Mouse (Mus musculus) CH12.LX (cell line): ENCODE measurements around the gene Olfr1107.

Experiments used
- CHD1 ChIP-seq: IDR thresholded peaks from 2 replicates; pipeline ENCODE4 v1.6.1; 2012; ENCODE audit warnings: low read depth, low read length, improper control_type of control experiment, inconsistent platforms
- CTCF ChIP-seq, 2 experiments: IDR thresholded peaks in 1 of 2; conservative IDR thresholded peaks in 1 of 2; 2 replicates each; pipeline ENCODE4 v1.5.1; 2011 to 2012; ENCODE audit warnings: low read depth in 2 of 2, low read length in 2 of 2, improper control_type of control experiment in 1 of 2, inconsistent platforms in 1 of 2, mild to moderate bottlenecking in 1 of 2, moderate library complexity in 1 of 2
- JUND ChIP-seq: conservative IDR thresholded peaks from 2 replicates; pipeline ENCODE4 v1.6.1; 2011; ENCODE audit warnings: low read depth, low read length, improper control_type of control experiment
- RAD21 ChIP-seq: IDR thresholded peaks from 2 replicates; pipeline ENCODE4 v1.6.1; 2011; ENCODE audit warnings: low read depth, mild to moderate bottlenecking, low read length, improper control_type of control experiment, moderate library complexity
- USF1 ChIP-seq: IDR thresholded peaks from 2 replicates; pipeline ENCODE4 v1.6.1; 2014; ENCODE audit warnings: low read depth, mild to moderate bottlenecking, inconsistent platforms, low read length, improper control_type of control experiment

- TF ChIP-seq USF1 (no peak), JUND (no peak), RAD21 (no peak), CTCF (conservative IDR thresholded peaks at IDR 0.05 in 1 of 2, IDR thresholded peaks at IDR 0.05 in 1 of 2; ENCODE audit: low read depth in 2 of 2, low read length in 2 of 2) (no peak), CHD1 (no peak)
Observed at GRCm38 (mm10) chr2:87075717-87076116, at the start of gene Olfr1107.
